Mouse (Mus musculus) CH12.LX (cell line): Measurements from ENCODE around the gene Krtap4-2. TPM values are rescaled to one million over a fixed set of nuclear protein-coding genes. Genes with fewer than 3 reads are reported as not detected.

Experiments used
- polyA plus RNA-seq: library from polyadenylated mRNA; unstranded; fragments of >175 nt; gene quantifications from 2 replicates; pipeline ENCODE4 v1.2.1, GENCODE M21; 2012; ENCODE audit warnings: low read depth; ENCODE audit not compliant: insufficient read length
- total RNA-seq, 2 experiments: library from RNA; depleted of rRNA; stranded (reverse); fragments of 300-350 nt in 1 of 2; fragments of >200 nt in 1 of 2; gene quantifications; 2 replicates each; pipeline ENCODE4 v1.2.3; 2012 to 2014

Krtap4-2 gene
- total and polyA plus RNA-seq, 3 experiments, result not detected

Other genes starting within 250 kb of the Krtap4-2 start
Only the 20 nearest of the 39 such genes appear.
- not detected in 2 replicates for gene Krt40, start 91.9 kb downstream of the Krtap4-2 start, total RNA-seq (2012; rRNA removed)
- not detected in 2 replicates for gene Krt40, start 91.9 kb downstream of the Krtap4-2 start, total RNA-seq (2014; rRNA removed)
- gene Krt40, start 91.9 kb downstream of the Krtap4-2 start, polyA plus RNA-seq, result not detected in 2 replicates
- not detected in 2 replicates for gene Krtap3-3, start 84.2 kb downstream of the Krtap4-2 start, total RNA-seq (2012; rRNA removed)
- not detected in 2 replicates for gene Krtap3-3, start 84.2 kb downstream of the Krtap4-2 start, total RNA-seq (2014; rRNA removed)
- not detected in 2 replicates for gene Krtap3-3, start 84.2 kb downstream of the Krtap4-2 start, polyA plus RNA-seq
- not detected in 2 replicates for gene Krtap3-2, start 78.2 kb downstream of the Krtap4-2 start, total RNA-seq (2012; rRNA removed)
- gene Krtap3-2, start 78.2 kb downstream of the Krtap4-2 start, total RNA-seq (2014; rRNA removed), result not detected in 2 replicates
- gene Krtap3-2, start 78.2 kb downstream of the Krtap4-2 start, polyA plus RNA-seq, result not detected in 2 replicates
- not detected in 2 replicates for gene Gm11939, start 75.6 kb downstream of the Krtap4-2 start, total RNA-seq (2012; rRNA removed)
- not detected in 2 replicates for gene Gm11939, start 75.6 kb downstream of the Krtap4-2 start, total RNA-seq (2014; rRNA removed)
- not detected in 2 replicates for gene Gm11939, start 75.6 kb downstream of the Krtap4-2 start, polyA plus RNA-seq
- gene Krtap3-1, start 68.5 kb downstream of the Krtap4-2 start, total RNA-seq (2012; rRNA removed), result not detected in 2 replicates
- not detected in 2 replicates for gene Krtap3-1, start 68.5 kb downstream of the Krtap4-2 start, total RNA-seq (2014; rRNA removed)
- not detected in 2 replicates for gene Krtap3-1, start 68.5 kb downstream of the Krtap4-2 start, polyA plus RNA-seq
- gene Krtap1-5, start 54.1 kb downstream of the Krtap4-2 start, total RNA-seq (2012; rRNA removed), result not detected in 2 replicates
- not detected in 2 replicates for gene Krtap1-5, start 54.1 kb downstream of the Krtap4-2 start, total RNA-seq (2014; rRNA removed)
- gene Krtap1-5, start 54.1 kb downstream of the Krtap4-2 start, polyA plus RNA-seq, result not detected in 2 replicates
- gene Krtap1-4, start 51.4 kb downstream of the Krtap4-2 start, total RNA-seq (2012; rRNA removed), result not detected in 2 replicates
- not detected in 2 replicates for gene Krtap1-4, start 51.4 kb downstream of the Krtap4-2 start, total RNA-seq (2014; rRNA removed)
- not detected in 2 replicates for gene Krtap1-4, start 51.4 kb downstream of the Krtap4-2 start, polyA plus RNA-seq
- gene Krtap1-3, start 43.7 kb downstream of the Krtap4-2 start, total RNA-seq (2012; rRNA removed), result not detected in 2 replicates
- gene Krtap1-3, start 43.7 kb downstream of the Krtap4-2 start, total RNA-seq (2014; rRNA removed), result not detected in 2 replicates
- not detected in 2 replicates for gene Krtap1-3, start 43.7 kb downstream of the Krtap4-2 start, polyA plus RNA-seq
- gene Krtap9-3, start 37.0 kb downstream of the Krtap4-2 start, total RNA-seq (2012; rRNA removed), result not detected in 2 replicates
- not detected in 2 replicates for gene Krtap9-3, start 37.0 kb downstream of the Krtap4-2 start, total RNA-seq (2014; rRNA removed)
- gene Krtap9-3, start 37.0 kb downstream of the Krtap4-2 start, polyA plus RNA-seq, result not detected in 2 replicates
- not detected in 2 replicates for gene Gm11938, start 31.8 kb downstream of the Krtap4-2 start, total RNA-seq (2012; rRNA removed)
- gene Gm11938, start 31.8 kb downstream of the Krtap4-2 start, total RNA-seq (2014; rRNA removed), result not detected in 2 replicates
- not detected in 2 replicates for gene Gm11938, start 31.8 kb downstream of the Krtap4-2 start, polyA plus RNA-seq
- not detected in 2 replicates for gene Gm11937, start 24.9 kb downstream of the Krtap4-2 start, total RNA-seq (2012; rRNA removed)
- not detected in 2 replicates for gene Gm11937, start 24.9 kb downstream of the Krtap4-2 start, total RNA-seq (2014; rRNA removed)
- not detected in 2 replicates for gene Gm11937, start 24.9 kb downstream of the Krtap4-2 start, polyA plus RNA-seq
- gene Krtap2-4, start 20.2 kb downstream of the Krtap4-2 start, total RNA-seq (2012; rRNA removed), result not detected in 2 replicates
- not detected in 2 replicates for gene Krtap2-4, start 20.2 kb downstream of the Krtap4-2 start, total RNA-seq (2014; rRNA removed)
- gene Krtap2-4, start 20.2 kb downstream of the Krtap4-2 start, polyA plus RNA-seq, result not detected in 2 replicates
- gene Gm11562, start 14.6 kb downstream of the Krtap4-2 start, total RNA-seq (2012; rRNA removed), result not detected in 2 replicates
- not detected in 2 replicates for gene Gm11562, start 14.6 kb downstream of the Krtap4-2 start, total RNA-seq (2014; rRNA removed)
- not detected in 2 replicates for gene Gm11562, start 14.6 kb downstream of the Krtap4-2 start, polyA plus RNA-seq
- gene Krtap4-1, start 6.8 kb downstream of the Krtap4-2 start, total RNA-seq (2012; rRNA removed), result not detected in 2 replicates
- gene Krtap4-1, start 6.8 kb downstream of the Krtap4-2 start, total RNA-seq (2014; rRNA removed), result not detected in 2 replicates
- not detected in 2 replicates for gene Krtap4-1, start 6.8 kb downstream of the Krtap4-2 start, polyA plus RNA-seq
- not detected in 2 replicates for gene Krtap4-7, start 9.0 kb upstream of the Krtap4-2 start, total RNA-seq (2012; rRNA removed)
- gene Krtap4-7, start 9.0 kb upstream of the Krtap4-2 start, total RNA-seq (2014; rRNA removed), result not detected in 2 replicates
- not detected in 2 replicates for gene Krtap4-7, start 9.0 kb upstream of the Krtap4-2 start, polyA plus RNA-seq
- not detected in 2 replicates for gene Gm11555, start 15.2 kb upstream of the Krtap4-2 start, total RNA-seq (2012; rRNA removed)
- not detected in 2 replicates for gene Gm11555, start 15.2 kb upstream of the Krtap4-2 start, total RNA-seq (2014; rRNA removed)
- gene Gm11555, start 15.2 kb upstream of the Krtap4-2 start, polyA plus RNA-seq, result not detected in 2 replicates
- not detected in 2 replicates for gene Gm11563, start 23.9 kb upstream of the Krtap4-2 start, total RNA-seq (2012; rRNA removed)
- not detected in 2 replicates for gene Gm11563, start 23.9 kb upstream of the Krtap4-2 start, total RNA-seq (2014; rRNA removed)
- not detected in 2 replicates for gene Gm11563, start 23.9 kb upstream of the Krtap4-2 start, polyA plus RNA-seq
- not detected in 2 replicates for gene Krtap4-6, start 30.9 kb upstream of the Krtap4-2 start, total RNA-seq (2012; rRNA removed)
- not detected in 2 replicates for gene Krtap4-6, start 30.9 kb upstream of the Krtap4-2 start, total RNA-seq (2014; rRNA removed)
- not detected in 2 replicates for gene Krtap4-6, start 30.9 kb upstream of the Krtap4-2 start, polyA plus RNA-seq
- not detected in 2 replicates for gene Gm14190, start 55.7 kb upstream of the Krtap4-2 start, total RNA-seq (2012; rRNA removed)
- not detected in 2 replicates for gene Gm14190, start 55.7 kb upstream of the Krtap4-2 start, total RNA-seq (2014; rRNA removed)
- not detected in 2 replicates for gene Gm14190, start 55.7 kb upstream of the Krtap4-2 start, polyA plus RNA-seq
- gene Gm14180, start 99.2 kb upstream of the Krtap4-2 start, total RNA-seq (2012; rRNA removed), result not detected in 2 replicates
- gene Gm14180, start 99.2 kb upstream of the Krtap4-2 start, total RNA-seq (2014; rRNA removed), result not detected in 2 replicates
- gene Gm14180, start 99.2 kb upstream of the Krtap4-2 start, polyA plus RNA-seq, result not detected in 2 replicates